Mouse (Mus musculus) spleen, postnatal 10 days (tissue): ENCODE measurements at regions not wholly inside any gene's neighbourhood (a gene's known extent, or its start where the extent isn't known, plus 50 kb on each side); places are given as distances from the start of the nearest gene placed in this dataset.

Experiments
- DNase-seq, 2 experiments: peaks; one replicate each; pipeline ENCODE4 v3.0.0; 2021 to 2022; ENCODE audit warnings: low spot score in 2 of 2

- DNase-seq: no peak
Measured at GRCm38 (mm10) chr2:138640654-138641053, 384.3 kb downstream of the Btbd3 start.

- no peak for DNase-seq
Measured at GRCm38 (mm10) chr2:138641335-138641734, 385.0 kb downstream of the Btbd3 start.

GRCm38 (mm10) chr2:138648616-138649015 is 392.3 kb downstream of the Btbd3 start:
- no peak for DNase-seq

GRCm38 (mm10) chr2:138659376-138659775 is 403.0 kb downstream of the Btbd3 start:
- no peak for DNase-seq

GRCm38 (mm10) chr2:138670307-138670706 is 413.9 kb downstream of the Btbd3 start:
- no peak for DNase-seq

GRCm38 (mm10) chr2:138674801-138675200 is 418.4 kb downstream of the Btbd3 start:
- no peak for DNase-seq

- DNase-seq: no peak
Measured at GRCm38 (mm10) chr2:138675229-138676065, 419.1 kb downstream of the Btbd3 start.

- no peak for DNase-seq
Measured at GRCm38 (mm10) chr2:138688140-138688871, 431.9 kb downstream of the Btbd3 start.

- no peak for DNase-seq
Measured at GRCm38 (mm10) chr2:138689497-138689896, 433.1 kb downstream of the Btbd3 start.

- DNase-seq: no peak
Measured at GRCm38 (mm10) chr2:138702783-138703182, 446.4 kb downstream of the Btbd3 start.

GRCm38 (mm10) chr2:138703943-138704541 is 447.7 kb downstream of the Btbd3 start:
- no peak for DNase-seq

- no peak for DNase-seq
Measured at GRCm38 (mm10) chr2:138708763-138709162, 452.4 kb downstream of the Btbd3 start.

- DNase-seq: no peak
Measured at GRCm38 (mm10) chr2:138733846-138734245, 477.5 kb downstream of the Btbd3 start.

- DNase-seq: no peak
Measured at GRCm38 (mm10) chr2:138744806-138745205, 488.4 kb downstream of the Btbd3 start.

- DNase-seq: no peak
Measured at GRCm38 (mm10) chr2:138760439-138760963, 504.1 kb downstream of the Btbd3 start.

GRCm38 (mm10) chr2:138761400-138761799 is 505.0 kb downstream of the Btbd3 start:
- no peak for DNase-seq

- DNase-seq: no peak
Measured at GRCm38 (mm10) chr2:138766275-138766842, 510.0 kb downstream of the Btbd3 start.

- DNase-seq: no peak
Measured at GRCm38 (mm10) chr2:138783781-138784180, 527.4 kb downstream of the Btbd3 start.

- no peak for DNase-seq
Measured at GRCm38 (mm10) chr2:138792711-138793450, 536.5 kb downstream of the Btbd3 start.

GRCm38 (mm10) chr2:138806196-138806595 is 549.8 kb downstream of the Btbd3 start:
- DNase-seq: no peak

GRCm38 (mm10) chr2:138809767-138810166 is 553.4 kb downstream of the Btbd3 start:
- no peak for DNase-seq
